Mouse (Mus musculus) forebrain, embryonic 16.5 days (tissue): ENCODE measurements around the gene Olfr63. TPM values are rescaled to one million over a fixed set of nuclear protein-coding genes. Genes with fewer than 3 reads are reported as not detected.
"Not testable (repeated sequence)": the region's sequence is repeated elsewhere in the genome, so short reads cannot be mapped to it uniquely, and the experiment has no call there.

Experiments used
- ATAC-seq: fragments of 200-750 bp; cut with Nextera tagmentation; 2 replicates; pipeline ENCODE4 v1.8.0; 2017; ENCODE audit warnings: mild to moderate bottlenecking, moderate library complexity
- H3K27ac ChIP-seq: fragments of 300-500 bp; sonication (generic); 2 replicates; pipeline ENCODE4 v1.5.1; 2014; ENCODE audit warnings: low read length, control low read depth
- H3K27me3 ChIP-seq: fragments of 300-500 bp; sonication (generic); replicated peaks from 2 replicates; pipeline ENCODE4 v1.6.1; 2014; ENCODE audit warnings: low read length; ENCODE audit not compliant: control insufficient read depth, insufficient read depth
- H3K36me3 ChIP-seq: fragments of 300-500 bp; sonication (generic); 2 replicates; pipeline ENCODE4 v1.6.1; 2014; ENCODE audit not compliant: control insufficient read depth, insufficient read depth
- H3K4me1 ChIP-seq: fragments of 300-500 bp; sonication (generic); replicated peaks from 2 replicates; pipeline ENCODE4 v1.6.1; 2014; ENCODE audit warnings: low read length; ENCODE audit not compliant: control insufficient read depth, insufficient read depth
- H3K4me2 ChIP-seq: fragments of 300-500 bp; sonication (generic); 2 replicates; pipeline ENCODE4 v1.6.1; 2014; ENCODE audit warnings: mild to moderate bottlenecking, low read length, control low read depth
- H3K4me3 ChIP-seq: fragments of 300-500 bp; sonication (generic); replicated peaks from 2 replicates; pipeline ENCODE4 v1.5.1; 2014; ENCODE audit warnings: mild to moderate bottlenecking, low read length, control low read depth
- H3K9ac ChIP-seq: fragments of 300-500 bp; sonication (generic); replicated peaks from 2 replicates; pipeline ENCODE4 v1.6.1; 2014; ENCODE audit warnings: low read depth, low read length, control low read depth
- H3K9me3 ChIP-seq: fragments of 300-500 bp; sonication (generic); 2 replicates; pipeline ENCODE4 v1.6.1; 2016; ENCODE audit warnings: low read length; ENCODE audit not compliant: control insufficient read depth
- WGBS: fragments of 180-500 bp; shearing (Covaris S2); extraction: QIAGEN DNeasy Blood & Tissue Kit; methylation state at CpG from one replicate; pipeline ENCODE4 v1.1.7; 2014; 5-methylcytosine and 5-hydroxymethylcytosine counted together
- polyA plus RNA-seq: library from polyadenylated mRNA; unstranded; fragments of >200 nt; fragmentation: Nextera tagmentation; extraction: Ambion mirVana; gene quantifications from 2 replicates; pipeline ENCODE4 v1.2.1, GENCODE M21; 2015

The Olfr63 gene
- polyA plus RNA-seq = 0.04 TPM in 1 of 2 replicates, not detected in the other

GRCm38 (mm10) chr17:33264376-33264775 lies at the start of gene Olfr63:
Gene Olfr63 (plus strand): TSS chr17:33264676.
- 65% methylated on average over 1 of the region's 1 CpGs for WGBS
- Histone ChIP-seq H3K9ac (no peak within 1 kb of the TSS), H3K36me3 (no peaks in the 10 kb centered on the region), H3K4me1 (no peaks in the 10 kb centered on the region), H3K4me2 (no peak within 1 kb of the TSS), H3K9me3 (no peaks in the 10 kb centered on the region), H3K4me3 (no peak within 1 kb of the TSS), H3K27me3 (peaks cover 4% of the 10 kb centered on the region; the same call in 1 of the 2 replicates), H3K27ac (no peak within 1 kb of the TSS)
- ATAC-seq = no peak

- WGBS = 84% methylated on average over 2 of the region's 2 CpGs
- no peaks in the 10 kb centered on the region for H3K36me3 ChIP-seq
- no peak for ATAC-seq
These were observed 42.9 kb upstream of the Olfr63 start, which contains the start of gene Olfr1564 for GRCm38 (mm10) chr17:33221590-33221989. Gene Olfr1564 (minus strand): TSS chr17:33221690.

GRCm38 (mm10) chr17:33236646-33237045 lies 27.8 kb upstream of the Olfr63 start:
- not testable (repeated sequence) for H3K4me1 ChIP-seq, H3K9ac ChIP-seq, H3K27me3 ChIP-seq, H3K4me2 ChIP-seq, ATAC-seq, H3K9me3 ChIP-seq, H3K4me3 ChIP-seq, H3K27ac ChIP-seq
- WGBS = 93% methylated on average over 1 of the region's 1 CpGs
- H3K36me3 ChIP-seq = peaks cover 10% of the 10 kb centered on the region

More at GRCm38 (mm10) chr17:33221590-33221989, 42.9 kb upstream of the Olfr63 start, which contains the start of gene Olfr1564:
- Histone ChIP-seq H3K9ac (no peak within 1 kb of the TSS), H3K4me1 (no peaks in the 10 kb centered on the region), H3K4me3 (no peak within 1 kb of the TSS), H3K9me3 (peaks cover 3% of the 10 kb centered on the region; the same call in 1 of the 2 replicates), H3K4me2 (no peak within 1 kb of the TSS), H3K27ac (no peak within 1 kb of the TSS), H3K27me3 (no peaks in the 10 kb centered on the region)

- 47% methylated on average over 1 of the region's 34 CpGs for WGBS
- not testable (repeated sequence) for H3K36me3 ChIP-seq, H3K27ac ChIP-seq, H3K4me1 ChIP-seq, H3K4me2 ChIP-seq, H3K9ac ChIP-seq, H3K4me3 ChIP-seq, H3K9me3 ChIP-seq, H3K27me3 ChIP-seq
- peak; percentile 100 for ATAC-seq
These were observed 9.8 kb upstream of the Olfr63 start, which contains the start of gene Zfp955a for GRCm38 (mm10) chr17:33254530-33255318. Gene Zfp955a (minus strand): TSS chr17:33255145.

- H3K9me3 ChIP-seq, H3K9ac ChIP-seq, H3K27ac ChIP-seq, H3K27me3 ChIP-seq, H3K4me1 ChIP-seq, H3K4me2 ChIP-seq, H3K36me3 ChIP-seq, H3K4me3 ChIP-seq: not testable (repeated sequence)
- no CpG with 5 or more reads among the region's 2 CpGs for WGBS
- peak; percentile 37 for ATAC-seq
These were observed 9.2 kb upstream of the Olfr63 start for GRCm38 (mm10) chr17:33255319-33255657.

- H3K4me1 ChIP-seq = no peaks in the 10 kb centered on the region
- no peaks in the 10 kb centered on the region for H3K36me3 ChIP-seq
- no peak for ATAC-seq
- H3K4me3 ChIP-seq = no peak overlapping the region
- whole genome bisulfite sequencing = 93% methylated on average over 9 of the region's 9 CpGs
- no peaks in the 10 kb centered on the region for H3K9me3 ChIP-seq
- no peak overlapping the region for H3K27ac ChIP-seq
- H3K9ac ChIP-seq = no peak overlapping the region
- H3K27me3 ChIP-seq = peaks cover 4% of the 10 kb centered on the region; the same call in 1 of the 2 replicates
- H3K4me2 ChIP-seq = no peak overlapping the region
These were observed 4.4 kb downstream of the Olfr63 start for GRCm38 (mm10) chr17:33268907-33269306.

- H3K9me3 ChIP-seq, H3K36me3 ChIP-seq, H3K27me3 ChIP-seq, H3K4me2 ChIP-seq, H3K4me3 ChIP-seq, H3K27ac ChIP-seq, H3K4me1 ChIP-seq, H3K9ac ChIP-seq: not testable (repeated sequence)
- ATAC-seq = peak; percentile 100
- WGBS = no CpG with 5 or more reads among the region's 25 CpGs
These were observed 24.8 kb downstream of the Olfr63 start, which contains the start of gene Zfp955b for GRCm38 (mm10) chr17:33289039-33289875. Gene Zfp955b (plus strand): TSS chr17:33289544.

GRCm38 (mm10) chr17:33289876-33290149 lies 25.3 kb downstream of the Olfr63 start:
- WGBS = no CpG with 5 or more reads among the region's 9 CpGs
- H3K27ac ChIP-seq, H3K4me3 ChIP-seq, H3K36me3 ChIP-seq, H3K27me3 ChIP-seq, H3K9me3 ChIP-seq, H3K9ac ChIP-seq, H3K4me1 ChIP-seq, H3K4me2 ChIP-seq: not testable (repeated sequence)
- ATAC-seq = peak; percentile 59
